Mouse (Mus musculus) lung, postnatal 0 days (tissue): ENCODE measurements around the gene Pde4c.

ENCODE experiments used
- CTCF ChIP-seq: IDR thresholded peaks from 2 replicates; pipeline ENCODE4 v1.5.1; 2016; ENCODE audit warnings: antibody characterized with exemption, mild to moderate bottlenecking
- EP300 ChIP-seq: IDR thresholded peaks from 2 replicates; pipeline ENCODE4 v1.6.1; 2016; ENCODE audit warnings: antibody characterized with exemption, mild to moderate bottlenecking, control low read depth

DNA sequence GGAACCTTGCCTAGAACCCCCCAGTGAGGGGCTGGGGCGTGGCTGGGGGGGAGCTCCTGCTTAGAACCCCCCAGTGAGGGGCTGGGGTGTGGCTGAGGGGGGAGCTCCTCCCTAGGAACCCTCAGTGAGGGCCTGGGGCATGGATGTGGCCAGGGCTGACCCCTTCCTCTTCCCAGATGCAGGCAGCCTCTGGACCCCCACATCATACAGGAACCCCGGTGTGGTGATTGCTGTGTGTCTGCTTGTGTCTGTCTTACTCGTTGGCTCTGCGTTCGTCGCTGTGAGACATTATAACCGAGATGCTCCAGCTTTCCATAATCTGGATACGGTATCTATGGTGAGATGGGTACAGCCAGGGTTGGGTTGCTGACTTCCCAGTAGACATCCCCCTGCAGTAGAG lies 1.9 kb upstream of the Pde4c start:
- TF ChIP-seq CTCF (no peak), EP300 (no peak)
